Mouse (Mus musculus) thymus, adult 2 months (tissue): ENCODE measurements around the gene Alkbh6. TPM values are rescaled to one million over a fixed set of nuclear protein-coding genes. Genes with fewer than 3 reads are reported as not detected.
A peak's percentile ranks its signal among the peaks of the same experiment; 100 is the strongest.

Source experiments
- DNase-seq: peaks from one replicate; pipeline ENCODE4 v3.0.0; 2021
- H3K27ac ChIP-seq: fragments of 200-500 bp; 2 replicates; pipeline ENCODE4 v1.5.1; 2012; ENCODE audit warnings: low read length, control low read depth; ENCODE audit not compliant: control insufficient read depth, insufficient read depth
- H3K27me3 ChIP-seq: fragments of 200-500 bp; 2 replicates; pipeline ENCODE4 v1.6.1; 2012; ENCODE audit warnings: mild to moderate bottlenecking, low read length, moderate library complexity, mixed read lengths; ENCODE audit not compliant: control insufficient read depth, insufficient read depth
- H3K36me3 ChIP-seq: fragments of 200-500 bp; 2 replicates; pipeline ENCODE4 v1.6.1; 2012; ENCODE audit warnings: mild to moderate bottlenecking, low read length, moderate library complexity; ENCODE audit not compliant: control insufficient read depth, insufficient read depth
- H3K4me1 ChIP-seq: fragments of 200-500 bp; replicated peaks from 2 replicates; pipeline ENCODE4 v1.6.1; 2012; ENCODE audit warnings: low read length; ENCODE audit not compliant: control insufficient read depth, insufficient read depth
- H3K4me3 ChIP-seq: fragments of 200-500 bp; 2 replicates; pipeline ENCODE4 v1.5.1; 2012; ENCODE audit warnings: mild to moderate bottlenecking, low read length, control low read depth, moderate library complexity; ENCODE audit not compliant: control insufficient read depth, insufficient read depth
- CTCF ChIP-seq: fragments of 200-500 bp; IDR thresholded peaks from 2 replicates; pipeline ENCODE4 v1.5.1; 2012; ENCODE audit warnings: mild to moderate bottlenecking, control low read depth, low read length, moderate library complexity, borderline replicate concordance; ENCODE audit not compliant: control insufficient read depth, poor library complexity, insufficient read depth; ENCODE audit errors: extremely low read depth
- POLR2A ChIP-seq: fragments of 200-500 bp; IDR thresholded peaks from 2 replicates; pipeline ENCODE4 v1.6.1; 2012; ENCODE audit warnings: mild to moderate bottlenecking, low read length, control low read depth, moderate library complexity; ENCODE audit not compliant: control insufficient read depth, poor library complexity, insufficient read depth; ENCODE audit errors: extremely low read depth
- WGBS: fragments of 180-500 bp; shearing (Covaris S2); methylation state at CpG from one replicate; pipeline ENCODE4 v1.1.7; 2018; 5-methylcytosine and 5-hydroxymethylcytosine counted together
- polyA plus RNA-seq: library from polyadenylated mRNA; depleted of rRNA; stranded (reverse); fragments of >200 nt; gene quantifications from 2 replicates; pipeline ENCODE4 v1.2.3, GENCODE M21; 2012; rRNA removed

The Alkbh6 gene
- polyA plus RNA-seq, result 159 and 192 TPM in 2 replicates

DNA sequence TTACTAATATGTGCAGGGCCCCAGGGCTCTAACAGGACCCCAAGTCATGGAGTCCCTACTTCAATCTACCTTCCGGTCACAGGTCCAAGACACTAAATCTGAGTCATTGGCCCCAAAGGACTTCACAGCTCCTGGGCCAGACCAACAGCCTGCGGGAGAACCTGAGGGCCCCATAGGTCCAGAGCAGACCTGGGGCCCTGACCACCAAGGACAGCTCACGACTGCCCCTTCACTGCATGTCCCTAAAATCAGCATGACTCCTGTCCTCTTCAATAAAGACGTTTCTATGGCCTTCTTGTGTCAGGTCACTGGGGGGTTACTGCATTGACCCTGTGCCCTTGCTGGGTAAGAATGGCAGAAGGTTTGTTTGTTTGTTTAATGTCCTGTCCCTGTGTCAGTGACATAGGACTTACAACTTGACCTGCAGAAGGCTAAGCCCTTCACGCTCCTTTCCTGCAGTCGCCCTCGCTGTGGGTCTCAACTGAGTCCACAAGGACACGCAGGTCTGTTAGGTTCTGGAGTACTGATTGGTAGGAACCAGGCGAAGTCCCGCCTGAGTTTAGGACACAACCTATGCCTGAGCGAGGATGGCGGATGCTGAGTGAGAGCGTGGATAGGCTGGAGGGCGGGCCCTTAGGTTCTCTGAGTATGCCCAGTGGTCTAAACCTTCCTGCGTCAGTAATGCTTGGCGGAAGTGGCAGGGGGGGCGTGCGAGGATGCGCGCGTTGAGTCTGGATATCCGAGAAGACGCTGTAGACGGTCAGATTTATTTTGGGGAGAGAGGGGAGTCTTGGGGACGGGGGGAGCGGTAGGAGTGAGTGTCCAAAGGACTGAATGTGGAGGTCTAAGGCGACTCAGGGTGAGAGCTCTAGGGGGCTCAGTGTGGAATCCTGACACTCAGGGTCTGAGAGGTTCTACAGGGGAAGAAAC, at the start of gene Alkbh6:
Gene Alkbh6 (plus strand): TSS at position 642 of the 930 bp plus-strand sequence.
- Histone ChIP-seq H3K4me1 (peaks cover 12% of the 10 kb centered on the region), H3K4me3 (peak within 1 kb of the TSS; percentile 72), H3K36me3 (no peaks in the 10 kb centered on the region), H3K27ac (no peak within 1 kb of the TSS; the same call in 1 of the 2 replicates), H3K27me3 (no peaks in the 10 kb centered on the region)
- DNase-seq, result peak; percentile 93
- 7% methylated on average over 27 of the region's 27 CpGs for WGBS
- TF ChIP-seq CTCF (0 out of 2 replicates have a peak, but pooled peaks have one; percentile 33), POLR2A (peak; percentile 66)

DNA sequence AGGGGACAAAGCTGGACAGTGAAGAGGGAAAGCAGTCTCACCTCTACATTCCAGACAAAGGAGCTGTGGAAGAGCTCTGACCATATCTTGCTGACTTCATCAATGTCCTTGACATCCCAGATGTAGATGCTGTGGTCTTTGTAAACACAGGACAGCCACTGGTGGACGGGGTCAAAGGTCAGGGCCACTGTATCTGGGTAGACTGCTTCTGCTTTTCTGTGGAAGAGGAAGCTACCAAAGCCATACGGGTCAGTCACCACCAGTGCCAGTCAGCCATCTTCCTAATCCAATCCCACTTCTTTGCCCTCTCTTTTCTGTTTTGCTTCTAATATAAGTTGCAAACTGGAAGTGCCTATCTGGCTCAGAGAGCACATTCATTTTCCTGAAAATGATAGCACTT, 43.5 kb upstream of the Alkbh6 start:
- no peak for TF ChIP-seq CTCF
- no peak for TF ChIP-seq POLR2A
- no peak overlapping the region for H3K27ac ChIP-seq
- no peak overlapping the region for H3K4me3 ChIP-seq
- H3K36me3 ChIP-seq, result no peaks in the 10 kb centered on the region; the same call in 1 of the 2 replicates
- H3K4me1 ChIP-seq, result no peaks in the 10 kb centered on the region
- WGBS, result 80% methylated on average over 2 of the region's 2 CpGs
- no peaks in the 10 kb centered on the region for H3K27me3 ChIP-seq
- no peak for DNase-seq

GRCm38 (mm10) chr7:30265531-30265930, 43.0 kb upstream of the Alkbh6 start:
- Histone ChIP-seq H3K4me1 (no peaks in the 10 kb centered on the region), H3K27me3 (no peaks in the 10 kb centered on the region), H3K4me3 (no peak overlapping the region), H3K27ac (no peak overlapping the region), H3K36me3 (no peaks in the 10 kb centered on the region; the same call in 1 of the 2 replicates)
- TF ChIP-seq CTCF (no peak), POLR2A (no peak)
- 93% methylated on average over 5 of the region's 5 CpGs for WGBS
- no peak for DNase-seq

- Histone ChIP-seq H3K36me3 (no peaks in the 10 kb centered on the region; the same call in 1 of the 2 replicates), H3K27me3 (no peaks in the 10 kb centered on the region), H3K4me3 (no peak overlapping the region), H3K4me1 (no peaks in the 10 kb centered on the region), H3K27ac (no peak overlapping the region)
- DNase-seq, result no peak
- 97% methylated on average over 7 of the region's 7 CpGs for WGBS
- TF ChIP-seq POLR2A (no peak), CTCF (no peak)
Observed at GRCm38 (mm10) chr7:30265935-30266334, 42.6 kb upstream of the Alkbh6 start.

- DNase-seq, result no peak
- TF ChIP-seq CTCF, result no peak
- no peak for TF ChIP-seq POLR2A
- Histone ChIP-seq H3K27ac (no peak overlapping the region), H3K4me3 (no peak overlapping the region), H3K36me3 (no peaks in the 10 kb centered on the region; the same call in 1 of the 2 replicates), H3K27me3 (no peaks in the 10 kb centered on the region), H3K4me1 (no peaks in the 10 kb centered on the region)
- 98% methylated on average over 3 of the region's 3 CpGs for WGBS
Observed at GRCm38 (mm10) chr7:30266780-30267179, 41.7 kb upstream of the Alkbh6 start.

- DNase-seq, result no peak
- 89% methylated on average over 4 of the region's 4 CpGs for WGBS
- no peaks in the 10 kb centered on the region; the same call in 1 of the 2 replicates for H3K36me3 ChIP-seq
- no peaks in the 10 kb centered on the region for H3K27me3 ChIP-seq
- no peak for TF ChIP-seq POLR2A
- TF ChIP-seq CTCF, result no peak
- no peak overlapping the region for H3K4me3 ChIP-seq
- H3K4me1 ChIP-seq, result no peaks in the 10 kb centered on the region
- no peak overlapping the region for H3K27ac ChIP-seq
Observed at GRCm38 (mm10) chr7:30269641-30270040, 38.9 kb upstream of the Alkbh6 start.

DNA sequence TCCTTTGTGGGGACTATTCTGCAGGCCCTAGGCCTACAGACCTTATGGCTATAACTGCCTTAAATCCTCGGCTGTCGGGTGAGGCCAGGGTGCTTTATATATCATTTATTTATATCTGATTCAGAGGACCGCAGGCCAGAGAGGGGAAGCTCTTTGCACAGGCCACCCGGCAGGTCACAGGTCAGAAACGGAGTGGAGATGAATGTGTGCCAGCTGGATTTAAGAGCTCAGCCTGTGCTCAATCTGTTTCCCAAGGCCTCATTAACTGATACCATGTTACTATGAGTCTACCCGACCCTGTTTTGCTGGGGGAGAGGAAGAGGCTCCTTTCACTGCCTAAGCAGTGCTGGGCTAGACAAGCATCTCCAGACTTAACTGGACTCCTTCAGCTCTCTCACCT, 34.1 kb upstream of the Alkbh6 start:
- DNase-seq, result no peak
- Histone ChIP-seq H3K27me3 (no peaks in the 10 kb centered on the region), H3K36me3 (no peaks in the 10 kb centered on the region; the same call in 1 of the 2 replicates), H3K4me3 (no peak overlapping the region), H3K27ac (no peak overlapping the region), H3K4me1 (no peaks in the 10 kb centered on the region)
- 94% methylated on average over 6 of the region's 6 CpGs for WGBS
- TF ChIP-seq CTCF (no peak), POLR2A (no peak)
